Mouse (Mus musculus): ENCODE measurements around the gene Gm10964. TPM values are rescaled to one million over a fixed set of nuclear protein-coding genes. Genes with fewer than 3 reads are reported as not detected.
"Not testable (repeated sequence)": the region's sequence is repeated elsewhere in the genome, so short reads cannot be mapped to it uniquely, and the experiment has no call there.

Gm10964 gene
- polyA plus RNA-seq, 1 experiment = not detected

- 1% methylated on average over 57 of the region's 61 CpGs for whole genome bisulfite sequencing
Observed at GRCm38 (mm10) chr3:103790346-103791145, 51.4 kb downstream of the Gm10964 start.

GRCm38 (mm10) chr3:103791230-103792110, 52.3 kb downstream of the Gm10964 start, which contains the start of gene Hipk1:
Hipk1 (minus strand) TSS chr3:103791563.
- Histone ChIP-seq H3K36me3 (ENCODE audit: control insufficient read depth, insufficient read depth, low read length) (no peaks in the 10 kb centered on the region), H3K4me1 (ENCODE audit: control insufficient read depth, insufficient read depth, insufficient read length, low read length) (peaks cover 7% of the 10 kb centered on the region; the same call in 1 of the 2 replicates), H3K27ac (ENCODE audit: insufficient read depth, low read depth, low read length) (peak within 1 kb of the TSS; percentile 92), H3K4me3 (ENCODE audit: low read depth, low read length) (peak within 1 kb of the TSS; percentile 81), H3K27me3 (ENCODE audit: control insufficient read depth, insufficient read depth, low read length) (no peaks in the 10 kb centered on the region)
- TF ChIP-seq CTCF (IDR thresholded peaks at IDR 0.05; ENCODE audit: extremely low read depth, insufficient read length, insufficient replicate concordance, low read depth, low read length) (no peak), POLR2A (IDR thresholded peaks at IDR 0.05; ENCODE audit: low read depth, low read length) (peak; percentile 93)
- 9% methylated on average over 49 of the region's 49 CpGs for WGBS

More at GRCm38 (mm10) chr3:103790346-103791145, 51.4 kb downstream of the Gm10964 start:
- H3K27ac ChIP-seq (ENCODE audit: insufficient read depth, low read depth, low read length) = peak overlapping the region; percentile 69
- H3K4me1 ChIP-seq (ENCODE audit: control insufficient read depth, insufficient read depth, insufficient read length, low read length) = peaks cover 7% of the 10 kb centered on the region; the same call in 1 of the 2 replicates
- H3K4me3 ChIP-seq (ENCODE audit: low read depth, low read length) = peak overlapping the region; percentile 81
- no peaks in the 10 kb centered on the region for H3K27me3 ChIP-seq (ENCODE audit: control insufficient read depth, insufficient read depth, low read length)
- no peaks in the 10 kb centered on the region for H3K36me3 ChIP-seq (ENCODE audit: control insufficient read depth, insufficient read depth, low read length)
- TF ChIP-seq CTCF (IDR thresholded peaks at IDR 0.05; ENCODE audit: extremely low read depth, insufficient read length, insufficient replicate concordance, low read depth, low read length) (no peak), POLR2A (IDR thresholded peaks at IDR 0.05; ENCODE audit: low read depth, low read length) (no peak)

GRCm38 (mm10) chr3:103792111-103792406, 52.9 kb downstream of the Gm10964 start:
- H3K27me3 ChIP-seq (ENCODE audit: control insufficient read depth, insufficient read depth, low read length); H3K36me3 ChIP-seq (ENCODE audit: control insufficient read depth, insufficient read depth, low read length); H3K27ac ChIP-seq (ENCODE audit: insufficient read depth, low read depth, low read length); H3K4me1 ChIP-seq (ENCODE audit: control insufficient read depth, insufficient read depth, insufficient read length, low read length); H3K4me3 ChIP-seq (ENCODE audit: low read depth, low read length): not testable (repeated sequence)
- WGBS = 84% methylated on average over 5 of the region's 5 CpGs

GRCm38 (mm10) chr3:103792566-103792965, 53.4 kb downstream of the Gm10964 start:
- Histone ChIP-seq H3K27ac (ENCODE audit: insufficient read depth, low read depth, low read length) (no peak overlapping the region), H3K27me3 (ENCODE audit: control insufficient read depth, insufficient read depth, low read length) (no peaks in the 10 kb centered on the region), H3K4me3 (ENCODE audit: low read depth, low read length) (no peak overlapping the region), H3K4me1 (ENCODE audit: control insufficient read depth, insufficient read depth, insufficient read length, low read length) (peaks cover 7% of the 10 kb centered on the region; the same call in 1 of the 2 replicates), H3K36me3 (ENCODE audit: control insufficient read depth, insufficient read depth, low read length) (no peaks in the 10 kb centered on the region)
- TF ChIP-seq POLR2A (IDR thresholded peaks at IDR 0.05; ENCODE audit: low read depth, low read length) (no peak), CTCF (IDR thresholded peaks at IDR 0.05; ENCODE audit: extremely low read depth, insufficient read length, insufficient replicate concordance, low read depth, low read length) (no peak)
- 80% methylated on average over 1 of the region's 1 CpGs for WGBS

Other genes starting within 250 kb of the Gm10964 start
- 0.06 and 0.13 TPM in 2 replicates for gene Syt6, start 164.1 kb upstream of the Gm10964 start, polyA plus RNA-seq (2012; rRNA removed)
- not detected in 2 replicates for gene Atg4a-ps, start 93.3 kb upstream of the Gm10964 start, polyA plus RNA-seq (2012; rRNA removed)
- gene Olfml3, start 1.4 kb upstream of the Gm10964 start, polyA plus RNA-seq (2012; rRNA removed) = 4.0 and 5.7 TPM in 2 replicates
- gene Hipk1, start 52.2 kb downstream of the Gm10964 start, polyA plus RNA-seq (2012; rRNA removed) = 27.2 and 55.2 TPM in 2 replicates
- gene Dclre1b, start 70.1 kb downstream of the Gm10964 start, polyA plus RNA-seq (2012; rRNA removed) = 5.2 and 5.3 TPM in 2 replicates
- gene Ap4b1, start 70.2 kb downstream of the Gm10964 start, polyA plus RNA-seq (2012; rRNA removed) = 3.8 and 9.4 TPM in 2 replicates
- not detected in 2 replicates for gene Gm43064, start 70.2 kb downstream of the Gm10964 start, polyA plus RNA-seq (2012; rRNA removed)
- 0.66 and 23.5 TPM in 2 replicates for gene Bcl2l15, start 93.2 kb downstream of the Gm10964 start, polyA plus RNA-seq (2012; rRNA removed)
- gene Ptpn22, start 120.4 kb downstream of the Gm10964 start, polyA plus RNA-seq (2012; rRNA removed) = 1.5 and 6.3 TPM in 2 replicates
- gene Rsbn1, start 174.8 kb downstream of the Gm10964 start, polyA plus RNA-seq (2012; rRNA removed) = 1.2 and 2.7 TPM in 2 replicates
- 2.0 and 3.2 TPM in 2 replicates for gene Phtf1, start 228.7 kb downstream of the Gm10964 start, polyA plus RNA-seq (2012; rRNA removed)